Mouse (Mus musculus): ENCODE measurements around the gene Gm9918. TPM values are rescaled to one million over a fixed set of nuclear protein-coding genes. Genes with fewer than 3 reads are reported as not detected.

Gene Gm9918
- polyA plus RNA-seq, 1 experiment from 2014 or later = not detected

DNA sequence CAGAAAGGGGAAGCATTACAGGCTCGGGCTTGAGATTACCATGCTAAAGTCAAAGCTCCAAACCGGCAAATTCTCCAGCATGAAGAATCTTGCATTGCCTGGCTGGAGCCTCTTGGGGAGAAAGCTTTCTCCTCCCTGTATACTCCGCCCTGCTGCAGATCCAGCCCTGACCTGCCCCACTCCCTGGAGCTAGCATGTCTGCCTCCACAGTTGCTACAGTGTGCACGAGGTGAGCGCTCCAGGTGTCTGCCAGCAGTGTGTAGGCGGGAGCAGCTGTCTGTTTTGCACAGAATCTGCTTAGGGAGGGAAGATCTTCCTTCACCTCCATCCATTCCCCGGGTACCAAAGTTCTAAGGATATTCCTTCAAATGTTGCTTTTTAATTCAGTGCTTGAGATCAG, 7.8 kb upstream of the Gm9918 start:
- WGBS = 60% methylated on average over 7 of the region's 7 CpGs

GRCm38 (mm10) chr15:102263037-102263436, 7.3 kb upstream of the Gm9918 start:
- H3K4me1 ChIP-seq (ENCODE audit: control insufficient read depth, insufficient read depth, low read length) = no peaks in the 10 kb centered on the region
- WGBS = 80% methylated on average over 2 of the region's 2 CpGs
- no peak for ATAC-seq (ENCODE audit: low read depth)
- H3K36me3 ChIP-seq (ENCODE audit: control insufficient read depth, insufficient read depth, low read length) = no peaks in the 10 kb centered on the region
- no peak overlapping the region for H3K4me3 ChIP-seq (ENCODE audit: low read depth, low read length)
- H3K27ac ChIP-seq (ENCODE audit: low read depth, low read length) = no peak overlapping the region
- H3K27me3 ChIP-seq (ENCODE audit: control insufficient read depth, insufficient read depth, low read length) = peaks cover 5% of the 10 kb centered on the region; the same call in 1 of the 2 replicates
- no peak overlapping the region for H3K9ac ChIP-seq (replicated peaks; ENCODE audit: low read depth, low read length)
- H3K9me3 ChIP-seq (ENCODE audit: control insufficient read depth, low read length) = no peaks in the 10 kb centered on the region
- H3K4me2 ChIP-seq (ENCODE audit: low read depth, low read length) = no peak overlapping the region

More for the DNA sequence above, 7.8 kb upstream of the Gm9918 start:
- H3K9me3 ChIP-seq (ENCODE audit: control insufficient read depth, low read length) = no peaks in the 10 kb centered on the region
- no peak overlapping the region for H3K27ac ChIP-seq (ENCODE audit: low read depth, low read length)
- no peak for ATAC-seq (ENCODE audit: low read depth)
- no peak overlapping the region for H3K4me2 ChIP-seq (ENCODE audit: low read depth, low read length)
- H3K9ac ChIP-seq (replicated peaks; ENCODE audit: low read depth, low read length) = no peak overlapping the region
- H3K36me3 ChIP-seq (ENCODE audit: control insufficient read depth, insufficient read depth, low read length) = no peaks in the 10 kb centered on the region
- no peak overlapping the region for H3K4me3 ChIP-seq (ENCODE audit: low read depth, low read length)
- peaks cover 8% of the 10 kb centered on the region; the same call in 1 of the 2 replicates for H3K27me3 ChIP-seq (ENCODE audit: control insufficient read depth, insufficient read depth, low read length)
- H3K4me1 ChIP-seq (ENCODE audit: control insufficient read depth, insufficient read depth, low read length) = peaks cover under 1% of the 10 kb centered on the region; the same call in 1 of the 2 replicates

GRCm38 (mm10) chr15:102265548-102265947, 4.8 kb upstream of the Gm9918 start:
- no peak for ATAC-seq (ENCODE audit: low read depth)
- H3K36me3 ChIP-seq (ENCODE audit: control insufficient read depth, insufficient read depth, low read length) = no peaks in the 10 kb centered on the region

DNA sequence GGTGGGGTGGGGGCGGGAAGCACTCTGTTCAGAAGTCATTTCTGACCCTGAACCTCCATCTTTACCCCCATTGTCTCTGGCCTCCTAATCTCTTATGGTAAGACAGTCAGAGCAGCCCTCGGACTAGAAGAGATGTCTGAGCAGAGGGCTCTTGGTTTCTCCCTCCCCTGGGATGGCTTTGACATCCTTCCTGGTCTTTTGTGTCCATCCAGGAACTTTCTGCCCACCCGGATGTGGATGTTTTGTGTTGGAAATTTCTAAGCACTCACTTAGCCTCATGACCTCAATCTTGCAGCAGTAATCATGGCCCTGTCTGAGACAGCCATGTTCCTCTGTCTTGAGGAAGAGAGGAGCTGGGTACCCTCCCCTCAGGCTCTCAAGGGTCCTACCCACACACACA, 1.1 kb downstream of the Gm9918 start:
- 41% methylated on average over 3 of the region's 3 CpGs for WGBS
- Histone ChIP-seq H3K9ac (replicated peaks; ENCODE audit: low read depth, low read length) (no peak overlapping the region), H3K27ac (ENCODE audit: low read depth, low read length) (no peak overlapping the region), H3K36me3 (ENCODE audit: control insufficient read depth, insufficient read depth, low read length) (no peaks in the 10 kb centered on the region), H3K27me3 (ENCODE audit: control insufficient read depth, insufficient read depth, low read length) (no peaks in the 10 kb centered on the region; the same call in 1 of the 2 replicates), H3K4me2 (ENCODE audit: low read depth, low read length) (no peak overlapping the region), H3K4me1 (ENCODE audit: control insufficient read depth, insufficient read depth, low read length) (no peaks in the 10 kb centered on the region), H3K4me3 (ENCODE audit: low read depth, low read length) (no peak overlapping the region), H3K9me3 (ENCODE audit: control insufficient read depth, low read length) (no peaks in the 10 kb centered on the region)
- ATAC-seq (ENCODE audit: low read depth) = no peak

More at GRCm38 (mm10) chr15:102265548-102265947, 4.8 kb upstream of the Gm9918 start:
- Histone ChIP-seq H3K9me3 (ENCODE audit: control insufficient read depth, low read length) (no peaks in the 10 kb centered on the region), H3K27me3 (ENCODE audit: control insufficient read depth, insufficient read depth, low read length) (no peaks in the 10 kb centered on the region; the same call in 1 of the 2 replicates), H3K27ac (ENCODE audit: low read depth, low read length) (no peak overlapping the region), H3K9ac (replicated peaks; ENCODE audit: low read depth, low read length) (no peak overlapping the region), H3K4me3 (ENCODE audit: low read depth, low read length) (no peak overlapping the region), H3K4me2 (ENCODE audit: low read depth, low read length) (no peak overlapping the region), H3K4me1 (ENCODE audit: control insufficient read depth, insufficient read depth, low read length) (no peaks in the 10 kb centered on the region)
- 87% methylated on average over 5 of the region's 5 CpGs for WGBS

DNA sequence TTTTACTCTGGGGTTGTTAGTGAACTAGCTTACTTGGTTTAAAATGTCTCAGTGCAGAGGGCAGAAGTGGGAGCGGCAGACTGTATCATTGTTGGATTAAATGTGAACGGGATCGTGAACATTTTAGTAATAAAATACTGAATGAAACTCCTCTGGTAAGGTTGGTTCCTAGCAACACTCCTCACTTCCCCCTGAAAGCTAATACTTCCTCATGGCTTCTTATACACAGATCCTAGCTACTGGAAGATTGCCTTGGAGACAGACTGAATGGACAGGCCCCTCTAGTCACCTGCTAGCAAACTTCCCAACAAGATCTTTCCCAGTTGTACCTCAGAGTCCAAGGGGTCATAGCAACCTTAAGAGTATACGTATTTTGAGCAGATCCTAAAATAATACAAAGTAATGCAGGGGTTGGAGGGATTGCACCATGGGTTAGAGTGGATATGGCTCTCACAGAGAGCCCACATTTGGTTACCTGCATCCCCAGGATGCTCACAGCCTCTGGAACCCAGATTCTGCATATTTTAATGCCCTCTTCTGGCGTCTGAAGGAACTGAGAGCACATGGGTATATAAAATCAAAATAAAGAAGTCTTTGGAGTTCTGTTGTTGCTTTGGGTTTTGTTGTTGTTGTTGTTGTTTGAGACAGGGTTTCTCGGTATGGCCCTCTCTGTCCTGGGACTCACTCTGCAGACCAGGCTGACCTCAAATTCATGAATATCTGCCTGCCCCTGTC, 3.8 kb downstream of the Gm9918 start:
- H3K27ac ChIP-seq (ENCODE audit: low read depth, low read length) = no peak overlapping the region
- WGBS = 78% methylated on average over 6 of the region's 6 CpGs
- no peak overlapping the region for H3K4me2 ChIP-seq (ENCODE audit: low read depth, low read length)
- no peaks in the 10 kb centered on the region for H3K4me1 ChIP-seq (ENCODE audit: control insufficient read depth, insufficient read depth, low read length)
- H3K27me3 ChIP-seq (ENCODE audit: control insufficient read depth, insufficient read depth, low read length) = no peaks in the 10 kb centered on the region; the same call in 1 of the 2 replicates
- H3K9me3 ChIP-seq (ENCODE audit: control insufficient read depth, low read length) = no peaks in the 10 kb centered on the region
- H3K9ac ChIP-seq (replicated peaks; ENCODE audit: low read depth, low read length) = no peak overlapping the region
- no peak for ATAC-seq (ENCODE audit: low read depth)
- H3K36me3 ChIP-seq (ENCODE audit: control insufficient read depth, insufficient read depth, low read length) = no peaks in the 10 kb centered on the region
- no peak overlapping the region for H3K4me3 ChIP-seq (ENCODE audit: low read depth, low read length)

DNA sequence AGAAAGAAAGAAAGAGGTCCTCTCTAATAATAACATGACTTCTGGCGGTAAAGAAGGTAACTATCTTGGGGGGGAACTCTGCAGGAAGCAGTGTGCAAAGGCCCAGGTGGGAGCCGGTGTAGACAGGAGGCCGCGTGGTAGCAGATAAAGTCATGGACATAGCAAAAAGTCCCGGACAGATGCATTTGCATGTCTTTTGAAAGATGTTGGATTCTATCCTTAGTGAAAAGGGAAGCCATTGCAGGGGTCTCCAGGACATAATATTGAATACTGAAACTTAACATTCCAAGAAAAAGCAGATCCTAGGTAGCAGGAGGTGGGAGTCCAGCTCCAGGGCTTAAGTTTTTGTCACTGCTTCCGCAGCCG, 8.3 kb downstream of the Gm9918 start:
- Histone ChIP-seq H3K4me2 (ENCODE audit: low read depth, low read length) (peak overlapping the region; percentile 88), H3K9me3 (ENCODE audit: control insufficient read depth, low read length) (no peaks in the 10 kb centered on the region), H3K27ac (ENCODE audit: low read depth, low read length) (peak overlapping the region; percentile 65), H3K27me3 (ENCODE audit: control insufficient read depth, insufficient read depth, low read length) (no peaks in the 10 kb centered on the region), H3K4me1 (ENCODE audit: control insufficient read depth, insufficient read depth, low read length) (peaks cover 9% of the 10 kb centered on the region), H3K4me3 (ENCODE audit: low read depth, low read length) (peak overlapping the region; percentile 73), H3K36me3 (ENCODE audit: control insufficient read depth, insufficient read depth, low read length) (peaks cover 10% of the 10 kb centered on the region; the same call in 1 of the 2 replicates), H3K9ac (replicated peaks; ENCODE audit: low read depth, low read length) (peak overlapping the region; percentile 78)
- no peak for ATAC-seq (ENCODE audit: low read depth)
- WGBS = 32% methylated on average over 7 of the region's 7 CpGs

DNA sequence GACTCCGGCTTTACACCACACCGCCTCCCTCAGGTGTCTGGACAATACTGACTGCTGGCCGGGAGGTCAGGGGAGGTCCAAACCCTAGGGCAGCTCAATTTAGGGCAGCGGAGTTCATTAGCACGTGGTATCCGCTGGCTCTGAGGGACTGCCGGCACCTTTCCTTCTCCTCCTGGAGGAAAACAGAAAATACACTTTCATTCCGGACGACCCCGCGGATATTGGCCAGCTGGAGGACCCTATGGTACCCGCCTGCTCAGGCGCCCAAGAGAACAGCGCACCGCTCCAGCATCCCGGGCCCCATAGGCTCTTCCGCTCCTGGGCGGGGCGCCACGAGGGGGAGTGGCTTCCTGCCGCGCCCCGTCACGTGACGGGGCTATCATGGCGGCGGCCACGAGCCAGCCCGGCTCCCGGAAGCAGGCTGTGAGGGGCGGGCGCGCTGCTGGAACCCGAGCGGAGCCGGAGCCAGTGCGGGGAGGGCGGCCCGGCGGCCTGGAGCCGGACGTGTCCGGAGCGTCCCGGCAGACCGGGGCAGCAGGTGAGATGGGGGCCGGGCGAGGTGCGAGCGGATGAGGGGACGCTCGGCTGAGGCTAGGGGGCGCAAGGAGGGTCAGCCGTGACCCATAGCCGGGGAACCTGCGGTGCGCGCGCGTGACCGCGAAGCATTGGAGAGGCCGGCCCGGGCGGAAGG, 8.9 kb downstream of the Gm9918 start, which contains the start of gene Mfsd5:
Mfsd5 (plus strand) TSS at position 363 of the 691 bp plus-strand sequence.
- H3K27ac ChIP-seq (ENCODE audit: low read depth, low read length) = peak within 1 kb of the TSS; percentile 83
- peaks cover 9% of the 10 kb centered on the region for H3K4me1 ChIP-seq (ENCODE audit: control insufficient read depth, insufficient read depth, low read length)
- under 1% methylated on average over 64 of the region's 65 CpGs for WGBS
- peak within 1 kb of the TSS; percentile 88 for H3K4me2 ChIP-seq (ENCODE audit: low read depth, low read length)
- peaks cover 10% of the 10 kb centered on the region; the same call in 1 of the 2 replicates for H3K36me3 ChIP-seq (ENCODE audit: control insufficient read depth, insufficient read depth, low read length)
- peak within 1 kb of the TSS; percentile 73 for H3K4me3 ChIP-seq (ENCODE audit: low read depth, low read length)
- no peaks in the 10 kb centered on the region for H3K27me3 ChIP-seq (ENCODE audit: control insufficient read depth, insufficient read depth, low read length)
- peak within 1 kb of the TSS; percentile 78 for H3K9ac ChIP-seq (replicated peaks; ENCODE audit: low read depth, low read length)
- ATAC-seq (ENCODE audit: low read depth) = peak; percentile 96
- no peaks in the 10 kb centered on the region for H3K9me3 ChIP-seq (ENCODE audit: control insufficient read depth, low read length)

- Histone ChIP-seq H3K4me2 (ENCODE audit: low read depth, low read length) (peak overlapping the region; percentile 88), H3K4me3 (ENCODE audit: low read depth, low read length) (peak overlapping the region; percentile 73), H3K4me1 (ENCODE audit: control insufficient read depth, insufficient read depth, low read length) (peaks cover 9% of the 10 kb centered on the region), H3K27me3 (ENCODE audit: control insufficient read depth, insufficient read depth, low read length) (no peaks in the 10 kb centered on the region), H3K9me3 (ENCODE audit: control insufficient read depth, low read length) (no peaks in the 10 kb centered on the region), H3K27ac (ENCODE audit: low read depth, low read length) (peak overlapping the region; percentile 83), H3K9ac (replicated peaks; ENCODE audit: low read depth, low read length) (peak overlapping the region; percentile 78), H3K36me3 (ENCODE audit: control insufficient read depth, insufficient read depth, low read length) (peaks cover 10% of the 10 kb centered on the region; the same call in 1 of the 2 replicates)
- 32% methylated on average over 13 of the region's 13 CpGs for WGBS
- peak; percentile 56; the same call in 1 of the 2 replicates for ATAC-seq (ENCODE audit: low read depth)
Measured at GRCm38 (mm10) chr15:102279783-102280520, 9.6 kb downstream of the Gm9918 start.
